Mouse (Mus musculus) retina, postnatal 7 days (tissue): ENCODE data around the gene Ptprh.
"Not testable (repeated sequence)": the region's sequence is repeated elsewhere in the genome, so short reads cannot be mapped to it uniquely, and the experiment has no call there.

Experiments
- DNase-seq: peaks from one replicate; pipeline ENCODE4 v3.0.0-alpha.2; 2012; ENCODE audit warnings: low read depth, low spot score

Gene Ptprh

GRCm38 (mm10) chr7:4608002-4608401 is 4.2 kb upstream of the Ptprh start:
- DNase-seq, result no peak

DNA sequence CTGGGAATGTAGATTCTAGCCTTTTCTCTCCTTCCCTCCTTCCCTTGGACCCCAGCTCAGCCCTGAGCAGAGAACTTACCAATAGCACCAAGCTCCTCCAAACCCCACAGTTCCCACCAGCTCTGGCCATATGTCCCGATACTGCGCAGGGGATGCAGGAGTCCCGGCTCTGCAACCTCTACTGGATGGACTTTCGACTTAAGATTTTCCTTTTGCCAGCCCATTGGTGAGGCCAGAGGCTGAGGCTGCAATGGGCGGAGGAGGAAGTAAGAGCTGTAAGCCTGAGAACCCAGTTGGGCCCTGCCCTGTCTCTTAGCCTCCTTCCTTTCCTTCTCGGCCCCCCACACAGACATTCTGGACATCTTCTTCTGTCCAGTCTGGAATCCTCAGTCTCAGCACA is 872 bp downstream of the Ptprh start:
- DNase-seq, result no peak

DNA sequence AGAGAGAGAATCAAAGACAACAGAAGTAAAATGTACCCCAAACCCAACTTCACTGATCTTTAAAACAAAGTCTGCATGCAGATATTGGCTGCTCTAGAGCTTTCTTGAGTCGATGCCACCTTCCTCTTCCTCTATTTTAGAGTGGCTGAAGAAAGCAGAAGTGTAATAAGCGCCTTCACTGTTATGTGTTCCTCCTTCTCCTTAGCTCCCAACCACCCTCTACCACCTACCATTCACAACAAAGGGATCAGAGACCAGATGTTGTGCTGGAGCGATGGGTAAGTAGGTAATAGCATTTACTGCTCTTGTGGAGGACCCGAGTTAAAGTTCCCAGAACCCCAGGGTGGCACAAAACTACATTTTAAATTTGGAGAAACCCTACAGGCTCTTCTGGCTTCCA is 6.8 kb downstream of the Ptprh start:
- not testable (repeated sequence) for DNase-seq

DNA sequence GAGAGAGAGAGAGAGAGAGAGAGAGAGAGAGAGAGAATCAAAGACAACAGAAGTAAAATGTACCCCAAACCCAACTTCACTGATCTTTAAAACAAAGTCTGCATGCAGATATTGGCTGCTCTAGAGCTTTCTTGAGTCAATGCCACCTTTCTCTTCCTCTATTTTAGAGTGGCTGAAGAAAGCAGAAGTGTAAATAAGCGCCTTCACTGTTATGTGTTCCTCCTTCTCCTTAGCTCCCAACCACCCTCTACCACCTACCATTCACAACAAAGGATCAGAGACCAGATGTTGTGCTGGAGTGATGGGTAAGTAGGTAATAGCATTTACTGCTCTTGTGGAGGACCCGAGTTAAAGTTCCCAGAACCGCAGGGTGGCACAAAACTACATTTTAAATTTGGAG is 22.4 kb downstream of the Ptprh start:
- DNase-seq, result not testable (repeated sequence)

DNA sequence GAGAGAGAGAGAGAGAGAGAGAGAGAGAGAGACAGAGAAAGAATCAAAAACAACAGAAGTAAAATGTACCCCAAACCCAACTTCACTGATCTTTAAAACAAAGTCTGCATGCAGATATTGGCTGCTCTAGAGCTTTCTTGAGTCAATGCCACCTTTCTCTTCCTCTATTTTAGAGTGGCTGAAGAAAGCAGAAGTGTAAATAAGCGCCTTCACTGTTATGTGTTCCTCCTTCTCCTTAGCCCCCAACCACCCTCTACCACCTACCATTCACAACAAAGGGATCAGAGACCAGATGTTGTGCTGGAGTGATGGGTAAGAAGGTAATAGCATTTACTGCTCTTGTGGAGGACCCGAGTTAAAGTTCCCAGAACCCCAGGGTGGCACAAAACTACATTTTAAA is 31.5 kb downstream of the Ptprh start:
- not testable (repeated sequence) for DNase-seq

DNA sequence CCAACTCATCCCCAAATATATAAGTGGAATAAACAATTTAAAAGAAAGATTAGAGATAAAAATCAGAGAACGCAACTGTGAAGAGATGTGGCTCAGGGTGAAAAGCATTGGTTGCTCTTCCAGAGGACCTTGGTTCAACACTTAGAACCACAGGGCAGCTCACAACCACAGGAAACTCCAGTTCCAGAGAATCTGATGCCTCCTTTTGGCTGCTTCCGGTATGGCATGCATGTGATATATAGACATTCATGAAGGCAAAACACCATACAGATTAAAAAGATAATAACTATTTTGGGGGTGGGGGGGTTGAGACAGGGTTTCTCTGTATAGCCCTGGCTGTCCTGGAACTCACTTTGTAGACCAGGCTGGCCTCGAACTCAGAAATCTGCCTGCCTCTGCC is 41.2 kb downstream of the Ptprh start:
- no peak for DNase-seq

- no peak for DNase-seq
Observed at GRCm38 (mm10) chr7:4557167-4557560, 46.7 kb downstream of the Ptprh start.

- DNase-seq, result peak; percentile 84
Observed at GRCm38 (mm10) chr7:4556256-4557166, 47.3 kb downstream of the Ptprh start.

DNA sequence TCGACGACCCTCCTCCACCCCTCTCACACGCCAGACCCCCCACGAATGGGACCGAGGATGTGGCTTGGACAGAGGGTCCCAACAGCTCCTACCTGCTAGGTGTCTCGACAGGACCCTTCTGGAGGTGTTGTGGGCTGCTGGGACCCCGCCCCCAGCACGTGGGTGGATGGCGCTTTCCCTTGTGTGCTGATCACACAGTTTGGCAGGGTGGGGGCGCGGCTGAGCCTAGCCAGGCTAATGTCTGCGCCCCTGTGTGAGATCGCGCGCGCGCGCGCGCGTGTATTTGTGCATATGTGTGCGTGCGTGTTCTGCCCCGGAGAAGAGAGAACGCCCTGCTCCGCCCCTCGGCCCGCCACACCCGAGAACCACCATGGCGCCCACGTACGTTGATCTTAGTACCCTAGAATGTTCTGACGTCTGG is 56.6 kb downstream of the Ptprh start, which contains the start of gene Syt5:
TSS of gene Syt5 (minus strand) at position 321 of the 421 bp plus-strand sequence.
- DNase-seq, result peak; percentile 35

DNA sequence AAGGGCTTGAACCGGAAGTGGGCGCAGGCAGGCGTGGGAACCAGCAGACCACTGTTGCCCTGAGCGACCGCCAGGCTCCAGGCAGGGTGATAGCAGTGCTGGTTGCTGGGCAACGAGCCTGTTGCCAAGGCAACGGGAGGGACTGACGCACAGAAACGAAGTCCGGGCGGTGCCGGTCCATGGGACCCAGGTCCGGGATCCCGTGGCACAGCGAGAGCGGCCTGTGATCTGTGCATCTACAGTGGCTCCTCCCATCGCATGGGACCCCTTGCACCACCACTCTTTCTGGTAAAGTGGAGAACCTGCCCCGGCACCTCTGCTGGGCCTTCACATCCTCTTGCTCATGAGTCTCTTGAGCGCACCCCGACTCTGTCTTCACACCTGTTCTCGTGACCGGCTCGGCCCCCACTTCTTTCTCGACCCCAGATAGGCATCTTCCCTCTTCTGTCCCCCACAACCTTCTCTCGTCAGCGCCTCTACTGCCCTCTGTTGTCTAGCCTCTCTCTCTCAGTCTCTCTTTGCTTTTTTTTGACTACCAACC is 57.2 kb downstream of the Ptprh start:
- peak; percentile 56 for DNase-seq

- no peak for DNase-seq
Observed at GRCm38 (mm10) chr7:4546050-4546449, 57.8 kb downstream of the Ptprh start.

DNA sequence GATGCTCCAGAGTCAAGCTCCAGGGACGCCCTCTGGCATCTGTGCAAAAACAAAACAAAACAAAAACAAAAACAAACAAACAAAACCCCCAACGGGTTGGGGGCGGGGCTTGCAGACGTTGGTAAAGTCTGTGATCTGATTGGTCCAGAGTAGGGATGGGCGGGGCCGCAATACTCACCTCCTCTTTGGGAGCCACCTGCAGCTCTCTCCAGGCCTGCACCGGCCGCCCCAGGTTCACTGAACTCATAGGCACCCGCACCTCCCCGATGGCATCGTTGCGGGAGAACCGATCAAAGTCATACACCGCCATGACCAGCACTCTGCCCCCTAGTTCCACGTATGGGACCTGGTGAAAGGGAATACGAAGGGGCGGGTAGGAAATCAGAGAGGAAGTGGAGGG is 61.8 kb downstream of the Ptprh start:
- DNase-seq, result no peak

- no peak for DNase-seq
Observed at GRCm38 (mm10) chr7:4541344-4541743, 62.5 kb downstream of the Ptprh start.

- no peak for DNase-seq
Observed at GRCm38 (mm10) chr7:4539019-4539418, 64.8 kb downstream of the Ptprh start.

GRCm38 (mm10) chr7:4537181-4537580 is 66.7 kb downstream of the Ptprh start:
- DNase-seq, result no peak

- no peak for DNase-seq
Observed at GRCm38 (mm10) chr7:4536369-4536768, 67.5 kb downstream of the Ptprh start.

DNA sequence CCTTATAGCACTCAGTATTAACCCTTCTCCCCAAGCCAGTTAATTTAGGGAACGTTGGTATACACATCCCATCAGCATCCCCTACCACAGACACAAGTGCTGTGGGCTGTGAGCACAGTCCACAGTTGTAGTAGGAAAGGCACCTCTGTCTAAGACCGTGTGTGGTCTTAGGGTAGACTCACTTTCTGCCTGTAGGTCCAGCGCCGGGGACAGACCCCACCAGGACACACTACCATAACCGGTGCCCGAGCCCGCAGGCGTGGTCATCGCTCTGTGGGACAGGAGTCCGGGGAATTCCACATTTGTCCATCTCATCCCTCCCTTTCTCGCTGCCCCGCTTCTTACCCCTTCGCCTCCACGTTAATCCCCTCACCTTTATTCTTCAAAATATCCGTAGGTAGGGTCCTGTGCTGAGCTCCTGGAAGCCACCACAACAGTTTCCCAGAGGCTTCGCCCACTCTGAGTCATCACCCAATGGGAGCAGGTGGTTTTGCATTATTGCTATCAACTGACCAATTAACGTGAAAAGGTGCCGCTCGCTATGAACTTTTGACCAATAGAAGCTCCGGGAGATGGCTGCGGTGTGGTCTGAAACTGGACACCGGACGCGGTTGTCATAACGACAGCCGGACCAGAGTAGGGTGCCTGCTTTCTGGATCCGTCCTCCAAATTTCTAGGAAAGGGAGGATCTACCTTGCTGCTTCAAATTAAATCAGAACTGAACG is 71.7 kb downstream of the Ptprh start, which contains the start of gene Dnaaf3:
TSS of gene Dnaaf3 (minus strand) at position 449 of the 725 bp plus-strand sequence.
- DNase-seq, result no peak

- not testable (repeated sequence) for DNase-seq
Observed at GRCm38 (mm10) chr7:4530166-4530565, 73.7 kb downstream of the Ptprh start.

GRCm38 (mm10) chr7:4527302-4527689 is 76.5 kb downstream of the Ptprh start:
- DNase-seq, result no peak

GRCm38 (mm10) chr7:4526341-4527301 is 77.2 kb downstream of the Ptprh start:
- peak; percentile 66 for DNase-seq
